Mouse (Mus musculus): ENCODE data around the gene Cyp26c1.

Gene Cyp26c1

DNA sequence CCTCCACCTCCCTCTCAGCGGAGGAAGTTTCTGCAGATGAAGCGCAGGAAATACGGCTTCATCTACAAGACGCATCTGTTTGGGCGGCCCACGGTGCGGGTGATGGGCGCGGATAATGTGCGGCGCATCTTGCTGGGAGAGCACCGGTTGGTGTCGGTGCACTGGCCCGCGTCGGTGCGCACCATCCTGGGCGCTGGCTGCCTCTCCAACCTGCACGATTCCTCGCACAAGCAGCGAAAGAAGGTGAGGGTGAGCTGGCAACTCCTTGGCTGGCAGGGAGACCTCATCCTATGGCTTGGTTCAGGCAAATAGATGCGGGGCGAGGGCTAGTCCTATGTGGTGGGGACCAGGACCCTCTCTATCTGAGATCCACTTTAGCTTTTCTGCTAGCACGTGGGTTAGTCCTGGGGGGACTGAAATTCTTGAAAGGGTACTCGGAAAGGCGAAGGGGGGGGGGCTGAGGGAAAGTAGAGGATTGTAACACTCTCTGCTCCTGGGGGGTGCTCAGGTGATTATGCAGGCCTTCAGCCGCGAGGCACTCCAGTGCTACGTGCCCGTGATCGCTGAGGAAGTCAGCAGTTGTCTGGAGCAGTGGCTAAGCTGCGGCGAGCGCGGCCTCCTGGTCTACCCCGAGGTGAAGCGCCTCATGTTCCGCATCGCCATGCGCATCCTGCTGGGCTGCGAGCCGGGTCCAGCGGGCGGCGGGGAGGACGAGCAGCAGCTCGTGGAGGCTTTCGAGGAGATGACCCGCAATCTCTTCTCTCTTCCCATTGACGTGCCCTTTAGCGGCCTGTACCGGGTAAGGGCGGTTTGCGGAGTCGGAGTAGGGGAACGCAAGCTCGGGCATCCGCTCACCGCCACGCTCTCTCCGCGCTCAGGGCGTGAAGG is 13.1 kb downstream of the Cyp26c1 start:
- DNase-seq (ENCODE audit: low read depth), result no peak

DNA sequence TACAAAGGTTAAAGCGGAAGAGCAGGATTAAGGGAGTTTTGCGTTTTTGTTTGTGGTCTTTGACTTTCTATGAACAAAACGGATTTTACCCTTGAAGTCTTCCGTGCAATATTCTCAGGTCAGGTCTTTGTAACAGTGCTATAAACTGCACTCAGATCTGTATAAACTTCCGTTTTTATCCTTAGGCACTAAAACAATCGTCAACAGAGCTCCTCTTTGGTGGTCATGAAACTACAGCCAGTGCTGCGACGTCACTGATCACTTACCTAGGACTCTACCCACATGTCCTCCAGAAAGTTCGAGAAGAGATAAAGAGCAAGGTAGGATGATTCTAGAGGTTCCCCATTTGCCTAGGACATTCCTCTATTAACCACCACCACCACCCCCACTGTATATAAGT is 14.3 kb downstream of the Cyp26c1 start:
- DNase-seq (ENCODE audit: low read depth), result no peak

DNA sequence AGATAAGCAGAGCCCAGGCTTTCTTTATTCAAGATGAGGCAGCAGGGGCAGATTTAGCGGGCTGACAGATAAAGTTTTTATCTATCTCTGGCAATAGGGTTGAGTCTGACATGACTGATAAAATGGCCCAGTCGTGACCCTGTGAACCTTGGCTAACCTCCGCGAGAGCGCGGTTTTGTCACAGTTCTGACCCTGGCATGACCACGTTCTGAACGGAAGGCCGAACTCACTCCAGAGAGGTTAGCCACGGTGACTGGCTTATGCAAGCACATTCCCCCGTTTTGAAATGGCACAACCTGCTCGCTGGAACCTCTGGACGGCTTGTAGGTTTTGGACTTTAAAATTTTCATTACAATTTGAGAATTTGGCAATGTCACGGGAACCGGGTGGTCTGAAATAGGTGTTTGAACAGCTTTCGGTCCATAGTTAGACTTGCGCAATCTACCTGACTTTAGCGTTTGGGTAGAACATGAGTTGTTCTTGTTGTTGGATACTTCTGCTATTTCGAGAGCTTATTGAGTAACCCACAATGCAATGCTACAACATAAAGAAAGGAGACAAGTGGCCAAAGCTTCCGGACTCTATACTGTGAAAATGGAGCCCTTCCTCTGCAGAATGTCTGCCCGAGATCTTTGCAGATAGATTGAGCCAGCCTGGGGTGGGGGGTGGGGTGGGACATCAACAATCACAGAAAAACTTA is 17.1 kb downstream of the Cyp26c1 start:
- DNase-seq (ENCODE audit: low read depth), result no peak

DNA sequence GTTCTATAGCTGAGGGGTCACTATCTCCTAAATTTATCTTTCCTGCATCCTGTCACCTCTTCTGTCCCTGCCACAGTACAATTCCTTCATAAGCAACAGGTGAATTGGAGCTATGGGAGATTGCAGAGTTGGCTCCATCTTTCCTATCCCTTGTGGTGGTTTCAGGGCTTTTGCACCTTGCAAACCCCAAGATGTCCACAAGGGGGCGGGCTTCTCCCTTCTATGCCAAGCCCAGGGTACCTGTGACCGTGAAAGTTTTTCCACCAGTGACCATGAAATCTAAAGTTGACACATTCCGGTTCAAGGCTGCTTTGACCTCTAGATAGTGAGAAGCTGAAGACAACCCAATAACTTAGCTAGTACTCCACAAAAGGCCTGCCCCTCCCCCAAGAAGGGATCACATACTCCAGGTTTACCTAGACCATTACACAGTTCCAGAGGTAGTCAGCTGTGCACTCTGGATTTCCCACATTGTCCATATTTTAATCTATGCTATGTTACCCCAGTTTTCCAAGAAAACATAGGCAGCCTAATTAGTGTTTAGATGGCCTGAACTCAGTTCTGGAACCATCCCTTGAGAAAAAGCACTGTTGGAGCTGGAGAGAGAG is 18.6 kb downstream of the Cyp26c1 start:
- DNase-seq (ENCODE audit: low read depth), result peak; percentile 87

DNA sequence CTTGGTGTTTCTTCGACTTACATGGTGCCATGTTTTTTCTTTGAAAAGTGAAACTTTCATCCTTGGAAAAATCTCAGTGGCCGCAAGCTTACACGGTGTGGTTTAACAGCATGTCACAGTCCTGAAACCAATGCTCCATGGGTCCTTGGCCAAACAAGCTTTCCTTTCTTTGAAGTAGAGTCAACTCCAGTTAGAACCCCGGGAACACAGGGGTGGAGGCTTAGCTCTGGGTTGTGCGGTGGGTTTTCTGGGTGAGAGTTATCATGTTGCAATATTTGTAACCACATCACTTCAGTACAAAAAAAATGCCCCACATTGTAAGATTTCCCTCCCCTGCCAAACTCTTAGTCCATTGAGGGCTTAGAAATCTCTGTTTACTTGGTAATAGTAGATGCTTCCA is 20.3 kb downstream of the Cyp26c1 start:
- DNase-seq (ENCODE audit: low read depth), result no peak

DNA sequence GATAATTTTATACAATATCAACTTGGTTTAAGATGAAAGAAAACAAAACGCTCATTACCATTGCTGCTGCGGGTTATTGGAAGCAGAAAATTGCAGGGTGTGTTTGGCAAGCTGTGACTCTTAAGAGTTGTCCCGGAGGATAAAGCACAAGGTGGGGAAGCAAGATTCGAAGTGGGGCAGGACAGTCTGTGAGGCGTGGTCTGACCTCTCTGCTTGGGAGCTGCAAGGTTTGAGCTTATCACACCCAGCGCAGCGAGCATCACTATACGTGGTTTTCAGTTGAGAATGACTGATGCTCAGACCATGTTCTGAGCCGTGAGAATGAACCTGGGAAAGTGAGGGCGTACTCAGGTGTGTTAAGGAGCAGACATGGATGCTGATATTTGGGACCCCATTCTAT is 29.3 kb downstream of the Cyp26c1 start:
- DNase-seq (ENCODE audit: low read depth), result no peak

DNA sequence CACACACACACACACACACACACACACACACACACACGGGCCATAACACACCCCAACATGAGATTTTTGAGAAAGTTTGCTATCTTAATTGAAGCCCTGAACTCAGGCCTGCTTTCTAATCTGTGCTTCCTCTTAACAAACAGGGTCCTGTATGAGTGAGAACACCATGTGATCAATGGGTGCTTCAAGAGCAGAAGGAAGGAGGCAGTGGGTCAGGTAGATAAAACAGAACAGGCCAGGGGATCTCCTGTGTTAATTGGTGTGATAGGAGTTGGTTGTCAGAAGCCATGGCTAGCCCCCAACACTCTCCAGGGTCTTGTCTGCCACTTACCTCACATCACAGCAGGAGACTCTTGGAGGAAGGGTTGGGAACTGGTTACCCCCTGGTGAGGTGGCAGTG is 30.6 kb downstream of the Cyp26c1 start:
- no peak for DNase-seq (ENCODE audit: low read depth)

DNA sequence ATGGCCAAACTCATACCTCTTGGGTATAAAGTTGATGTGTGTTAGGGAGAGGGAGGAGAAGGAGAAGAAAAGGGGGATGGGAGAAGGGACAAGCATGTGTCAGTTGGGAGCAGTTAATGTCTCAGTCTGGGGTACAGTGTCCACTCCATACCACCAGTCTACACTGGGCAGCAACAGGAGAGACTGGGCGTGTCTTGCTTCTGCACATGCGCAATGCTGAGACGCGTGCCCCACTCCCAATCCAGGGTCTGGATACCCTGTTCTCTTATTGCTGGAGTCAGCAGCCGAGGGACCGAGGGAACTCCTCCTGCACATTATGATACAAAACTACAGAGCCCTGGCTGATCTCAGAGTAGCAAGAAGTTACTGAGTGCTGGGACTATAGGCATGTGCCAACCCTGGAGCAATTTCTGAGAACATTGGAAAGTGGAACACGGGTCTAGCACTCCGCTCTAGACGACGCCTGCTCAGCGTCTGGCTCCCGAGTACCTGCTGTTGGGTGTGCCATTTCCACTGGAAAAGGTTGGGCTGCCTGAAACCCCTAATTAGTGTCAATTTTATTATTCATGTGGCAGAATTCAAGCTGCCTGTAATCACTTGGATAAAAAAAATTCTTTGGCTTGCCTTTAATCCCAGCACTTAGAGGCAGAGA is 31.3 kb downstream of the Cyp26c1 start:
- DNase-seq (ENCODE audit: low read depth), result no peak

DNA sequence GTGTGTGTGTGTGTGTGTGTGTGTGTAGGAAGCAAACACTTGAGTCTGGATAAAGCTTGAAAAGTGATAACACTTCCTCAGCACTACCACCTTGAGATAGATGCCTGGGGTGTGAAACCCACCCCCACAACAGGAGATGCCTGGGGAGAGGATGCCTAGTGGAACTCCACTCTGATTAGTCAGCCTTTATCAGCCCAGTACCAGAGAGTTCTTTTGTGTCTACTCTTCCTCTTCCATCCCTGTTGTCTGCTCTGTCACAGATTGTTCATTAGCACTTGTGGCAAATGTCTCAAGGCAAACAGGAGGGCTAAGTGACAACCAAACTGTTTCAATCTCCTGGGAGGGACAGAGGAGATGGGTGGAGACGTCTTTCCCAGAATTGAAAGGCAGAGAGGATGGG is 33.8 kb downstream of the Cyp26c1 start:
- DNase-seq (ENCODE audit: low read depth), result no peak

DNA sequence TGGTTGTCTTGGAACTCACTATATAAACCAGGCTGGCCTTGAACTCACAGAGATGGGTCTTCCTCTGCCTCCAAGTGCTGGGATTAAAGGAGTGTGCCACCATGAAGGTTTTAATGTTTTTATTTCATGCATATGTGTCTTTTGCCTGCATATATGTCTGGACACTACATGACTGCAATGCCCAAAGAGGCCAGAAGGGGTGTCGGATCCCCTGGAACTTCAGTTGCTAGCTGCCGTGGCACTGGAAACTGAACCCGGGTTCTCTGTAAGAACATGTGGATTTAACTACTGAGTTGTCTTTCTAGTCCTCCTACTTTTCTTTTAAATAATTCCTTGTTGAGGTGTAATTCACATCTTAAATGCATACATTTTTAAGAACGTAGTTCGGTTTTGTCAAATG is 39.2 kb downstream of the Cyp26c1 start:
- no peak for DNase-seq (ENCODE audit: low read depth)

DNA sequence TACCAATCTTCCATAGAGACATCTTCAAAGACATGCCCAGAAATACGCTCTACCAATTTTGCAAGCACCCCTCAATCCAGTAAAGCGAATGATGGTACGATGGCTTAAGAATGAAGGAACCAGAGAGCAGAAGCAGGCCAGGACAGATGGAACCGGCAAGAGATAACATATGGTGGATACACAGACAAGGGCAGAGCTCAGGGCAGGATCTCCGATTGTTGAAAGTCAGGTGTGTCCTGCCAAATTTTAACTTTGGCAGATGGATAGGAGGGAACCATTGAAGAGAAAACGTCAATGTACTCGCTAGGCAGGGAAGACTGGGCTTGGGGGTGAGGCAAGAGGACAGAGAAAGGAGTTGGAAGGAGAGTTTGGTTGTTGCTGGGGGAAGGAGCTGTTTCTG is 41.2 kb downstream of the Cyp26c1 start:
- no peak for DNase-seq (ENCODE audit: low read depth)

DNA sequence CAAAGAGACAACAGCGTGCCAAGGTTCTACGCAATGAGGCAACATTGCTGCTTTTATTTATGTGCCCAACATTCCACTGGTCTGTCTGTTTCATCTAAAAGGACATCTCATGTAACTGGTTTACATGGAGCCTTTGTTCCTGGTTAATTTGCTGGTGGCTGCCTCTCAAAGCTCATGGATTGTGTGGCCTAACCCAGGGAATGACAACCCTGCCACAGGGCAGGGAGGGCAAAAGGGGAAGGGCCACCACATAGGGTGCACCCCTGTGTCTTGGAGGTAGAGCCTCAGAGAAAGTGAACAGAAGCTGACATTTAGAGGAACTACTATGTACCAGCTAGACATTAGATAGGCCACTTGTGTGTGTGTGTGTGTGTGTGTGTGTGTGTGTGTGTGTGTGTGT is 42.0 kb downstream of the Cyp26c1 start:
- DNase-seq (ENCODE audit: low read depth), result no peak

DNA sequence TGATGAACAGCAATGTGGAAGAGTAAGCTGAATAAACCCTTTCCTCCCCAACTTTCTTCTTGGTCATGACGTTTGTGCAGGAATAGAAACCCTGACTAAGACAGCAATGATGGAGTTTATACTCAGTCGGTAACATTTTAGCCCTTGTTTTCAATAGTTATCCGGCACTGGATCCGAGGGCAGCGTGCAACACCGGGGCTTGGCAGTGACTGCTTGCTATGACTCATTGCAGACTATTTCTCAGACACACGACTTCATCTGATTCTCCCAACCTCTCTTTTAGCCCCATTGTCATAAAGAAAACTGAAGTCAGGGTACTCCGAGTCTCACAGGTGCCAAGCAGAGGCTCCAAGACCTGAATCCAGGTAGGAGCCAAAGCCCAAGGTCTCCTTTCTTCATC is 50.0 kb downstream of the Cyp26c1 start:
- DNase-seq (ENCODE audit: low read depth), result peak; percentile 68

DNA sequence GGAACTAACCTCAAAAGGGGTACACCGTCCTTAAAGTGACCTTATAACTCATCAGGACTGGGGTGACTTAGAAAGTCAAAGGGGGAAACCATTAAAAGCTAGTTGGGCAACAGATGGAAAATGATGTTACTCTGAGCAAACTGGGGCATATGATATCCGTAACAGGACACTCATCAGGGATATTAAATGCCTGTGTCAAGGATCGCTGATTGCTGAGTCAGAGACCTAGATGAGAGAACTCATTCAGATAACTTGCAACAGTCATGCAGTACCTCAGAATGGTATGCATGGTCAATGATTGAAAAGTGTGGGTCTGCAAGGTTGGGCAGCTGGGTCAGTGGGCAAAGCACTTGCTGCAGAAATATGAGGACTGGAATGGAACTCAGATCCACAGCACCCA is 53.2 kb downstream of the Cyp26c1 start:
- peak; percentile 60 for DNase-seq (ENCODE audit: low read depth)

DNA sequence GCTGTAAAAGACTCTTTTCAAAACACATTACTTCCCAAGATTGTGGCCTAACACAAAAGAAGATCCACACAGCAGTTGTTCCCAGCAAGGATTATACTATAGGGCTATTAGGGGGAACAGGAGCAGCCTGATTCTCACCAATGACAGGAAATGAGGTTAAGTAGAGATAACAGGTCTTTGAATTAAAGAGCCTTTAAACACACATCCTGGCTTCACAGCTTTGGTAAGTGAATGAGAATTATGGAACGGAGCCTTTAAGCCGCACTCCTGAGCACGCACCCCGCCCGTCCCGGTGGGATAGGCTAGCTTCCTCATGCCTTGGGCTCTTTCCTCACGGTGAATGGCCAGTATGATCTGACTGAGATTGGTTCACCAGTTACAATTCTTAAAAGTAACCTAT is 54.7 kb downstream of the Cyp26c1 start:
- no peak for DNase-seq (ENCODE audit: low read depth)
